Mouse (Mus musculus) midbrain, embryonic 13.5 days (tissue): Measurements from ENCODE around the gene Mcam. TPM values are rescaled to one million over a fixed set of nuclear protein-coding genes. Genes with fewer than 3 reads are reported as not detected.

Experiments
- ATAC-seq: fragments of 200-750 bp; cut with Nextera tagmentation; 2 replicates; pipeline ENCODE4 v1.8.0; 2017; ENCODE audit warnings: mild to moderate bottlenecking, moderate TSS enrichment, moderate library complexity
- H3K27ac ChIP-seq: fragments of 300-500 bp; sonication (generic); 2 replicates; pipeline ENCODE4 v1.5.1; 2015; ENCODE audit warnings: inconsistent platforms, mild to moderate bottlenecking, moderate library complexity
- H3K27me3 ChIP-seq: fragments of 300-500 bp; sonication (generic); 2 replicates; pipeline ENCODE4 v1.6.1; 2015; ENCODE audit warnings: mild to moderate bottlenecking, inconsistent platforms
- H3K36me3 ChIP-seq: fragments of 300-500 bp; sonication (generic); 2 replicates; pipeline ENCODE4 v1.6.1; 2015; ENCODE audit warnings: mild to moderate bottlenecking, inconsistent platforms
- H3K4me1 ChIP-seq: fragments of 300-500 bp; sonication (generic); replicated peaks from 2 replicates; pipeline ENCODE4 v1.6.1; 2015; ENCODE audit warnings: inconsistent platforms
- H3K4me2 ChIP-seq: fragments of 300-500 bp; sonication (generic); replicated peaks from 2 replicates; pipeline ENCODE4 v1.6.1; 2015; ENCODE audit warnings: moderate library complexity, mild to moderate bottlenecking, inconsistent platforms
- H3K4me3 ChIP-seq: fragments of 300-500 bp; sonication (generic); replicated peaks from 2 replicates; pipeline ENCODE4 v1.5.1; 2015; ENCODE audit warnings: mild to moderate bottlenecking, inconsistent platforms
- H3K9ac ChIP-seq: fragments of 300-500 bp; sonication (generic); replicated peaks from 2 replicates; pipeline ENCODE4 v1.6.1; 2015; ENCODE audit warnings: mild to moderate bottlenecking, inconsistent platforms
- H3K9me3 ChIP-seq: fragments of 300-500 bp; sonication (generic); 2 replicates; pipeline ENCODE4 v1.6.1; 2016; ENCODE audit warnings: mild to moderate bottlenecking, inconsistent platforms
- WGBS: fragments of 180-500 bp; shearing (Covaris S2); methylation state at CpG from one replicate; pipeline ENCODE4 v1.1.7; 2015; 5-methylcytosine and 5-hydroxymethylcytosine counted together
- polyA plus RNA-seq: library from polyadenylated mRNA; unstranded; fragments of >200 nt; fragmentation: Nextera tagmentation; extraction: Ambion mirVana; gene quantifications from 2 replicates; pipeline ENCODE4 v1.2.1, GENCODE M21; 2015

The Mcam gene
- 11.6 and 13.7 TPM in 2 replicates for polyA plus RNA-seq

- Histone ChIP-seq H3K4me3 (peak within 1 kb of the TSS; percentile 46), H3K9me3 (no peaks in the 10 kb centered on the region), H3K4me1 (peaks cover 51% of the 10 kb centered on the region), H3K9ac (peak within 1 kb of the TSS; percentile 65), H3K27me3 (peaks cover 67% of the 10 kb centered on the region), H3K36me3 (0 out of 2 replicates have a peak, but pooled peaks cover under 1% of the 10 kb centered on the region), H3K27ac (no peak within 1 kb of the TSS), H3K4me2 (peak within 1 kb of the TSS; percentile 85)
- WGBS, result 2% methylated on average over 42 of the region's 55 CpGs
- ATAC-seq, result peak; percentile 38
Observed at GRCm38 (mm10) chr9:44134101-44134850, at the start of gene Mcam. Gene Mcam (plus strand): TSS chr9:44134469.

DNA sequence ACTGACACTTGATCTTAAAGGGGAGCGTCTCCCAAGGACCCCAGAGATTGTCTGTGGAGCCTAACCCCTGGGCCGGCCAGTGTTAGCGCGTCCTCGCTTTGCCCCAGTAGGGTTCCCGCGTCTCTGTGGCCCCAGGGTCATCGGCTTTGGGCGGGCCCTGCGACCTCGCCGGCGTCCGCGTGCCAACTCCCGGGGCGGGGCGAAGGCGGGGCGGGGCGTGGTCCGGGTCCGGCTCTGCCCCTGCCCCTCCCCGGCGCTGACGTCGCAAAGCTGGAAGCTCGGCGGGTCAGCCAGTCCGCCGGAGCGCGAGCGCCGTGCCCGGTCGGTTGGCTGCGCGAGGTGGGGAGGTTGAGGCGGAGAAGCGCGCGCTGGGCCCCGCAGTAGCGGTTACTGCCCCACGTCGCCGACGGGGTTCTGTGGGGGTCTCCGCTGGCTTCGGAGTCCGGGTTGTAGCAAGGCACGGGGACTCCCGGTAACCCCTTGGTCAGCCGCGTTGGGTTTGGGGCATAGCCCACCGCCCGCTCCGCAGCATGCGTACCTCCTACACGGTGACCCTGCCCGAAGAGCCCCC lies 49.5 kb upstream of the Mcam start:
- H3K9me3 ChIP-seq, result no peaks in the 10 kb centered on the region
- H3K9ac ChIP-seq, result peak overlapping the region; percentile 69
- peak overlapping the region; percentile 53 for H3K4me3 ChIP-seq
- under 1% methylated on average over 52 of the region's 62 CpGs for WGBS
- H3K36me3 ChIP-seq, result no peaks in the 10 kb centered on the region
- peak overlapping the region; percentile 94 for H3K4me2 ChIP-seq
- peak; percentile 69 for ATAC-seq
- H3K27me3 ChIP-seq, result peaks cover 72% of the 10 kb centered on the region
- H3K27ac ChIP-seq, result no peak overlapping the region
- peaks cover 40% of the 10 kb centered on the region for H3K4me1 ChIP-seq

- Histone ChIP-seq H3K4me1 (peaks cover 40% of the 10 kb centered on the region), H3K9me3 (no peaks in the 10 kb centered on the region), H3K4me3 (peak overlapping the region; percentile 53), H3K27ac (no peak overlapping the region), H3K36me3 (no peaks in the 10 kb centered on the region), H3K9ac (peak overlapping the region; percentile 69), H3K4me2 (peak overlapping the region; percentile 94), H3K27me3 (peaks cover 72% of the 10 kb centered on the region)
- ATAC-seq, result peak; percentile 10; the same call in 1 of the 2 replicates
- 4% methylated on average over 10 of the region's 10 CpGs for WGBS
Observed at GRCm38 (mm10) chr9:44085276-44085675, 49.0 kb upstream of the Mcam start.

- Histone ChIP-seq H3K4me3 (peak overlapping the region; percentile 53; the same call in 1 of the 2 replicates), H3K36me3 (no peaks in the 10 kb centered on the region), H3K27ac (no peak overlapping the region), H3K4me1 (peaks cover 39% of the 10 kb centered on the region), H3K9ac (no peak overlapping the region), H3K27me3 (peaks cover 72% of the 10 kb centered on the region), H3K4me2 (no peak overlapping the region), H3K9me3 (no peaks in the 10 kb centered on the region)
- ATAC-seq, result no peak
- WGBS, result 64% methylated on average over 15 of the region's 15 CpGs
Observed at GRCm38 (mm10) chr9:44085741-44086665, 48.3 kb upstream of the Mcam start.

DNA sequence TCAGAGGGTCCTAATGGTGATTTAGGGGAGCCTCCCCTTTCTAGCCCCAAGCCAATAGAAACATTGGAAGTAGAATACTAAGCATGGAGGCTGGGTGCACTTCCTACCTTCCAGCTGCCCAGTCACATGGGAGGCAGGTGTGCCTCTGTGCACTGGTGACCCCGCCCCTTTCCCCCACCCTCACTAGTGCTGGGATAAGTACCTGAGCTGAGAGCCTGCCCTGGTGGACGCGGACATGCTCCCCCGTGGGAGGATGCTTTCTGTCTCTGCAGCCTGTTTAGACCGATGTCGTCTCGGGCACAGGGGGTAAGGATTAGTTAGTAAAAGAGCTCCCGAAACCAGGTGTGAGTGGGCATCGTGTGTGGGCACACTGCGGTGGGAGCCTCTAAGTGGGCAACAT lies 47.3 kb upstream of the Mcam start:
- 53% methylated on average over 10 of the region's 10 CpGs for WGBS
- Histone ChIP-seq H3K27me3 (peaks cover 70% of the 10 kb centered on the region), H3K9me3 (no peaks in the 10 kb centered on the region), H3K4me1 (peaks cover 34% of the 10 kb centered on the region), H3K4me3 (no peak overlapping the region), H3K4me2 (no peak overlapping the region), H3K9ac (no peak overlapping the region), H3K27ac (no peak overlapping the region), H3K36me3 (0 out of 2 replicates have a peak, but pooled peaks cover 2% of the 10 kb centered on the region)
- ATAC-seq, result no peak

GRCm38 (mm10) chr9:44087761-44088455 lies 46.4 kb upstream of the Mcam start:
- Histone ChIP-seq H3K36me3 (0 out of 2 replicates have a peak, but pooled peaks cover 4% of the 10 kb centered on the region), H3K27ac (no peak overlapping the region), H3K4me3 (no peak overlapping the region), H3K9ac (no peak overlapping the region), H3K4me1 (peaks cover 34% of the 10 kb centered on the region), H3K9me3 (no peaks in the 10 kb centered on the region), H3K27me3 (peaks cover 62% of the 10 kb centered on the region), H3K4me2 (no peak overlapping the region)
- no peak for ATAC-seq
- WGBS, result 19% methylated on average over 15 of the region's 15 CpGs

DNA sequence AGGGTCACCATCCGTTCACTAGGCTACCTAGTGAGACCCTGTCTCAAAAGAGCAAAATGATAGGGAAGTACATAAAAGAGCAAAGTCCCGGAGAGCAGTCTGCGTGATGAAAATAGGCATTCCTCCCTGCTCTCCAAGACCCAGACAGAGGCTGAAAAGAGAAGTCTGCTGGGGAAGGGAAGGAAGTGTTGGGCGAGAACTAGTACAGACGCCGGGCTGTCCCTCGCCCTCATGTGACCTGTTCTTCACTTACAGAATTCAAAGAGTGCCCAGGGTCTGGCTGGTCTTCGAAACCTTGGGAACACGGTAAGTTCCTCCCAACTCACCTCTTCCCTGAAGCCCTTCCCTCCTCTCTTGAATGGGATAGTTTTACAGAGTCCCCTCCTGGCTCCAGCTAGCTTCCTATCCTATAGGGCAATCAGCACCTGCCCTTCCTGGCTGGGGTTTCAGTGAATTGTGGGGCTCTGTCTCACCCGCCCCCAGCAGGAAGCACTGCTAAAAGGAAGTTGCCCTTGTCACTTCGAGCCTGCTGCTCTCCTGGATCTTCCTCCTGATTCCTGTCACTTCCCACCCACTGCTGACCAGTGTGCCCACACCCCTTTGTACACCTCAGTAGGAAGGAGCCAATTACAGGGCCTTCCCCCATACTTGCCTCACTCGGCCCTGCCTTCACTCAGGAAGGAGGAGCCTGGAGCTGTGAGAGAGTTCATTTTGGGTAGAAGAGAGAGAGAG lies 45.2 kb upstream of the Mcam start:
- 0 out of 2 replicates have a peak, but pooled peaks cover 4% of the 10 kb centered on the region for H3K36me3 ChIP-seq
- H3K4me2 ChIP-seq, result no peak overlapping the region
- WGBS, result 70% methylated on average over 12 of the region's 12 CpGs
- no peak overlapping the region for H3K27ac ChIP-seq
- H3K27me3 ChIP-seq, result peaks cover 50% of the 10 kb centered on the region
- H3K9me3 ChIP-seq, result no peaks in the 10 kb centered on the region
- no peak overlapping the region for H3K9ac ChIP-seq
- peaks cover 29% of the 10 kb centered on the region for H3K4me1 ChIP-seq
- no peak overlapping the region for H3K4me3 ChIP-seq
- ATAC-seq, result no peak

DNA sequence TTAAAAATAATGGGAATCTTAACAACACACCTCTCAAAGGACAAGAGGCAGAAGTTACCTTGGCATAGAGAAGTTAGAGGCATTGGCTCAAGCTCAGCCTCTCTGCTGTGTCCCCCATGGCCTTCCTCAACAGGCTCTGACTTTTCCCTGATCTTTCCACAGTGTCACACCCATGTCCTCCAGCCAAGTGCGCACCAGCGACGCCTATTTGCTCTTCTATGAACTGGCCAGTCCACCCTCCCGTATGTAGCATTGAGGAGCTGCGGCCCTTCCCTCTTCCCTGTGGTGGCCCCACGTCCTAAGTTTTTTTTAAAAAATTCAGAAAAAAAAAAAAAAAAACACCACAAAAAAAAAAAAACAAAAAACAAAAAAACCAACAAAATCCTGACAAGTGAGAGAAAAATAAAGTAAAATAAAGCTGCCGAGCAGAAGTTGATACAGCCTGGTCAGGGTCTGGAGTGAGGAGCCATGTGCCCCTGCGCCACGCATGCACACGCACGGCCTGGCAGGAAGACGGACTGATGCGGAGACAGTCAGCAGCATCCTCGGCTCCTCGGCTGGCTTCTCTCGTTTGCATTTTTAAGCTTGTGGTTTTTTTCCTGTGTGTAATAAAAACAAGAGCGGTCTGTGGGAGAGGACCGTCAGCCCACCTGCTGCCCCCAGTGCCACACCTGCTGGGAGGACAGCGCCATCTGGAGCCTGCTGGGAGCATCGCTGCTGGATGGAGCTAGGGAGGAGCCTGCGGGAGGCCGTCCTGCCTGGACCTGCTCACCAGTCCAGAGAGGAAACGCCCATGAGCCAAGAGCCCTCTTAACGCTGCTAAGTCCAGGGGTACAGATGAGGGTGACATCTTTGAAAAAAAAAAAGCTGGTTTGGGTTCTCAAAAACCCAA lies 40.4 kb upstream of the Mcam start:
- ATAC-seq, result peak; percentile 77
- Histone ChIP-seq H3K27ac (no peak overlapping the region), H3K9ac (0 out of 2 replicates have a peak overlapping the region, but pooled peaks have one; percentile 23), H3K4me2 (peak overlapping the region; percentile 48), H3K36me3 (0 out of 2 replicates have a peak, but pooled peaks cover 4% of the 10 kb centered on the region), H3K4me3 (0 out of 2 replicates have a peak overlapping the region, but pooled peaks have one; percentile 18), H3K4me1 (peaks cover 18% of the 10 kb centered on the region), H3K9me3 (no peaks in the 10 kb centered on the region), H3K27me3 (peaks cover 7% of the 10 kb centered on the region)
- 29% methylated on average over 24 of the region's 24 CpGs for WGBS

DNA sequence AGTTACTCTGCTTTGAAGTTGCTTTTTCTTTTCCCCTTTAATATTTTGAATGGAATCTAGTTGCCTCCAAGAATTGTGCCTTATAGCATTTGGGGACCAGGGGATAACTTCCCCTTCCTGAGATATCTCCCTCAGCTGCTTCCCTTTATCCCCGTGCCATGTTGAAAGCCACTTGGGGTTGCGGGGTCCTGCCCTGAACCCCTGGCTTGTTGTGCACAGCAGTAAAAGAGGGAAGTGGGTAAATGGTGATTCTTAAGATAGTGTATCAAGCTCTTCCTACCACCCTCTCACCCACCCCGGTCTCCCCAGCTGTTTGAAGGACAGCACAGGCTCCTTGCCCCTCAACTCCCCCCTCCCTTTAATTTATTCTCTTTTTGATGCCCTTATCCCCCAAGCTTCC lies 39.5 kb upstream of the Mcam start:
- Histone ChIP-seq H3K9ac (no peak overlapping the region), H3K4me3 (no peak overlapping the region), H3K9me3 (no peaks in the 10 kb centered on the region), H3K36me3 (0 out of 2 replicates have a peak, but pooled peaks cover 4% of the 10 kb centered on the region), H3K27ac (no peak overlapping the region), H3K27me3 (no peaks in the 10 kb centered on the region), H3K4me2 (no peak overlapping the region), H3K4me1 (peaks cover 18% of the 10 kb centered on the region)
- 86% methylated on average over 3 of the region's 3 CpGs for WGBS
- ATAC-seq, result no peak

- H3K4me1 ChIP-seq, result peaks cover 18% of the 10 kb centered on the region
- H3K36me3 ChIP-seq, result 0 out of 2 replicates have a peak, but pooled peaks cover 4% of the 10 kb centered on the region
- WGBS, result 91% methylated on average over 9 of the region's 9 CpGs
- H3K4me2 ChIP-seq, result no peak overlapping the region
- no peaks in the 10 kb centered on the region for H3K27me3 ChIP-seq
- H3K9ac ChIP-seq, result no peak overlapping the region
- no peaks in the 10 kb centered on the region for H3K9me3 ChIP-seq
- ATAC-seq, result no peak
- H3K27ac ChIP-seq, result no peak overlapping the region
- H3K4me3 ChIP-seq, result no peak overlapping the region
Observed at GRCm38 (mm10) chr9:44095781-44096180, 38.5 kb upstream of the Mcam start.
